Mouse (Mus musculus): ENCODE measurements around the gene Gfra1.

Gfra1 gene

DNA sequence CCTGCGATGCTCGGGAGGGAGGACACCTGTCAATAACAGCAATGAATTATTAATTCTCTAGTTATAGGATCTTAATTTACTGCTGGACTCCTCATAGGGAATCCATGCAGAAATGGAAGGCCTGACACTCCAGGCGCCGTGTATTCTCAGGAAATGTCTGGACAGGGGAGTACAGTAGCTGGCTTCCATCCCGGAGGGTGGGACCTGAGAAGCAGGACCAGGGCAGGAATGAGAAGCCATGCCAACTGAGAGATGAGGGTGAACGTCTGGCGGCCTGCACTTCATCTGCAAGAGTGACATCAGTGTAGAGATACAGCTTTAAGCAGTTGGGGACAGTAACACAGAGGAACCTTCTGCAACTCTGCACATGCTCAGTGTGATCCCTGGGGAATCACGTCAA is 115.5 kb downstream of the Gfra1 start:
- DNase-seq (ENCODE audit: extremely low read depth, insufficient read length, low spot score), result no peak

DNA sequence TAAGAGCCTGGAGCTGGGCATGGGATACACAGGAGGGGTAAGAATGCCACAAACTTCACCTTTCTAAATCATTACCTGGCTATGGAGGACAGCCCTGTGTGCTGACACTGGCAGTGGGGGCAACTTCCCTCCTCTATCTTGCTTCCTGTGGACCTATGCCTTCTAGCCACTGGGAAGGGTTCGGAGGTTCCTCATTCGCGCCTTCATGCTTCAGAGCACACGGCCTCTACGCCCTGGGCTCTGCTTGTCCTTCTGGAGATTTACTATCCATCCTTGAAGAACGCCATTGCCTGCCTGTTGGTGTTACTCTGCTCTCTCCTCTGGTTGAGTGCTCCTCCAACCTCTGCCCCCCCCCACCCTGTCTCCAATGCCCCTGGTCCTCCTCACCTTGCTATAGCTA is 118.9 kb downstream of the Gfra1 start:
- DNase-seq (ENCODE audit: extremely low read depth, insufficient read length, low spot score), result no peak

GRCm38 (mm10) chr19:58335585-58336530 is 119.9 kb downstream of the Gfra1 start:
- DNase-seq (ENCODE audit: extremely low read depth, insufficient read length, low spot score), result no peak

DNA sequence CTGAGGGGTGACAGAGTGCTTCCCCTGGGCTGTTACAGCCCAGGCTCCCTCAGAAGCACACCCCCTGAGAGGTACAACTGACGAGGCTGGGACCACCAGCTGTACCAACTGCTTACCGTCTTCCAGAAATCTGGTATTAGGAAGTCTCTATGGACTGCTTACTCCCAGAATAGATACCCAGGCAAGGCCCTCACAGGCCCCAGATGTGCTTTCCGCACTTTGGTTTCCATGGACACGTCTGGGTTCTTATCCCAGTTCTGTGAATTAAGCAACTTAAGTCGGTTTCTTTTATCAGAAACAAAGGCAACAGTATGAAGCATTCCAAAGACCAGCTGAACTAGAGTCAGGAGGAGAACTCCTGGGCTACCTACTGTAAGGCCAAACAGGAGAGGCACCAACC is 126.4 kb downstream of the Gfra1 start:
- DNase-seq (ENCODE audit: extremely low read depth, insufficient read length, low spot score), result no peak

DNA sequence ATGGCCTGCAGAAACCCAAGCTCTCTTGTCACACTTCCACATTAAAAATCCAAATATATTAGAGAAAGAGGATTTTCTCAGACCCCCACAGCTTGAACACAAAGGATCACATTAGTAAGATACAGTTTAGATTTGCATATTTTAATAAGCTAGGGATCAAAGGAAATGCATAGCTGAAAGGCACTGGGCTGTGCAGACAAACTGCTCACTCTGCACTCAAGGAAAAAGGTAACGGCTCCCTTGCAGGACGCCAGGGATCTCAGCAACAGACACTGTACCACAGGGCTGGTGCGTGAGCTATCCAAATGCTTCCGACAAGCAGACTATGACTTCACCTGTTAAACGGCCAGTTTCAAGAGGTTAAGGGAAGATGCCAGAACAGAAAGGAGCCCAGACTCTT is 127.7 kb downstream of the Gfra1 start:
- no peak for DNase-seq (ENCODE audit: extremely low read depth, insufficient read length, low spot score)

DNA sequence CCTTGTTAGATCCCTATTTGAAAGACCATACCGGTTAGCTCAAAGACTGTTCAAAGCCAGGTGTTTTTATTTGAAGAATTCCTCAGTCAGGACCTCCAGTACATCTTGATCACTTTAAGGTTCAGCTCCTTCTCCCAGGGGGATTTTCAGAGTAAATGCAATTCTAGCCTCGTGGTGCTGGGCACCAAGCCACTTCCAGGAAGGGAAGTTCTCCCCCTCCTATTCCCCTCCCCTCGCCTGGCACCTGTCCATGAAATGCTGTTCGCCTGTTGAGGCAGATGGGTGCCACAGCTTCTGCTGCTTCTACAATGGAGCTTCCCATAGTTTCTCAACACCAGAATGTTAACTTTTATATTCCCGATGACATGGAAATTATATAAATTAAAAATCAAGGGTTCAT is 139.2 kb downstream of the Gfra1 start:
- DNase-seq (ENCODE audit: extremely low read depth, insufficient read length, low spot score), result no peak

DNA sequence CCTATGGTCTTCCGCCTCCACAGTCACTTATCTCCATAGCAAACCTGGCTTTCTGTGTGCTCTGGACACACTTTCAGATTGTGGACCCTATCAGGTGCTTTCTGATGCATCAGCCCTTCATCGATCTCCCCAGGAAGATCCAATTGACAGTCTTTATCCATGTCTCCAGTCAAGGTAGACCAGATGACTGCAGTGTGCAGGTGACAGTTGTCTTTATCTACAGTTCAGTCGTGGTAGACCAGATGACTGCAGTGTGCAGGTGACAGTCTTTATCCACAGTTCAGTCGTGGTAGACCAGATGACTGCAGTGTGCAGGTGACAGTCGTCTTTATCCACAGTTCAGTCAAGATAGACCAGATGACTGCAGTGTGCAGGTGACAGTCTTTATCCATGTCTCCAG is 140.0 kb downstream of the Gfra1 start:
- no peak for DNase-seq (ENCODE audit: extremely low read depth, insufficient read length, low spot score)

DNA sequence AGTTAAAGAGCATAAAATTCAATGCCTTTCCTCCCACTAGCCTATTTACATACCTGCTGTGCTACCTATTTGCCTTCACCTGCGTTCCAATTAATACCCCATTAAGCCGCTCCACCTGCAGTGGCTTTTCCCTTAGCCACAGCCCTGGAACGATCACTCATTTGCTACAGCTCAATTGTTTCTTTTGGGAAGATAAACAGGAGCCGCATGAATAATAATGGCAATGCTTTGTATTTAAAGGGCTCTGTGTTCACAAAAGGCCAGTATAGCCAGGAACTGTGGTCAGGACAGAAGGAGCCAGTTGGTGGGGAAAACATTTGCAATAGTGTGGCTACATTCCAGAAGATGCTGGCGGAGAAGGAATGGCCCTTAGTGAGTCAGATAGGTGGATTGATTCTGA is 141.1 kb downstream of the Gfra1 start:
- DNase-seq (ENCODE audit: extremely low read depth, insufficient read length, low spot score), result no peak

- no peak for DNase-seq (ENCODE audit: extremely low read depth, insufficient read length, low spot score)
Measured at GRCm38 (mm10) chr19:58313785-58314184, 141.9 kb downstream of the Gfra1 start.

GRCm38 (mm10) chr19:58312492-58312891 is 143.2 kb downstream of the Gfra1 start:
- no peak for DNase-seq (ENCODE audit: extremely low read depth, insufficient read length, low spot score)

DNA sequence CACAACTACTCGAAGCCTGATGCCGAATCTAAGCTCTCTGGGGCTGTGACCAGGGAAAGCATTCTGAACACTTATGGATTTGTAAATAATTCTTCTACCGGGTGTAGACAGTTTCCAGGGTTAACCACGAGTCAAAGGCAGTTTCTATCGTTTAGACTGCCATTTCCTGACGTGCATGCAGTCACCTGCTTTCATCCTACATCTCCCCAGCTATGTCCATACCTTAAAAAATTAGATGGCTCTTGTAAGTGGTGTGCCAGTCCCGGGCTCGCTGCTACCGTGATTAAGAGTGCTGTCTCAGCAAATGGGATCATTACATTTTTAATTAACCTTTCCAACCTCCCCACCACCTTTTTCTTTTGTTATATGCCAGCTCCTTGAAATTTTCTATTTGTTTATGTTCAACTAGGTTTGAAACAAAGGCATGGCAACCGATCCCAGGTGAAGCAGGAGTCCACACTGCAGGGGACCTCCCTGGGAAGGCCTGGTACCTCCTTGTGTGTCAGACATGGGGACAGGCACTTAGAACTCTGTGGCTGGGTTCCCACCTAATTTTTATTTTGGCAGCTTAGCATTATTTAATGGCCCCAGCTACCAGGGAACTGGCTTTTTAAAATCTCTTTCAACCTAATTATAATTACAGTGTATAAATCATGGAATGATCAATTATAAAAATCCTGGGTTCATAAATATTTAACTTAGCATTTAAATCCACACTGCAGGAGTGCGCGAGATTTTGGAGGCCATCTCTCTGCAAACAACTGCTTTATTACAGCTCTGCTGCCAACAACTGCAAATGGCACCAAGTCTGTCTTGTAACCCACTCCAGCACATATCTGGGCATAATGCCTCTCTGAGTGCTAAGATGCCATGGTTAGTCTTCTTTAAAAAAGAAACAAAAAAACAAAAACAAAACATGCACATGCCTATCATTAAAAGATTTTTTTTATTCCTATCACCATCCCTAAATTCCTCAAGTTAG is 145.1 kb downstream of the Gfra1 start:
- no peak for DNase-seq (ENCODE audit: extremely low read depth, insufficient read length, low spot score)

- no peak for DNase-seq (ENCODE audit: extremely low read depth, insufficient read length, low spot score)
Measured at GRCm38 (mm10) chr19:58309620-58310275, 146.0 kb downstream of the Gfra1 start.

DNA sequence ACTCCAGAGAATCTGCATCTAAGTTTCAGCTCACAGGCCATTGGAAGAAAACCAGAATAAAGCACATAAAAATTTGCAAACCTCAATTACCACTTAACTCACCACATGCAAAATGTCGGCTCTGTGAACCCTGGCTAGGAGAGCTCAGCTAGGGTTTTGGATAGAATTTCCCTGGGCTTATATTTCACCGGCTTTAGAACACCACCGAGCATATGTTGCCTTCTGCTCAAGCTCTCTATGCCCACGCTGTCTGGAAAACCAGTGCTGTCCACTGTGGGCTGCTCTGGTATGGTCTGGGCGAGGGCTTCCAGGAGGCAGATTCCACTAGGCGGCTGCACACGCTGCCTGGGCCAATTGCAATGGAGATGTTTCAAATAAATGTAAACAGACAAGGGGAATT is 154.6 kb downstream of the Gfra1 start:
- DNase-seq (ENCODE audit: extremely low read depth, insufficient read length, low spot score), result no peak

DNA sequence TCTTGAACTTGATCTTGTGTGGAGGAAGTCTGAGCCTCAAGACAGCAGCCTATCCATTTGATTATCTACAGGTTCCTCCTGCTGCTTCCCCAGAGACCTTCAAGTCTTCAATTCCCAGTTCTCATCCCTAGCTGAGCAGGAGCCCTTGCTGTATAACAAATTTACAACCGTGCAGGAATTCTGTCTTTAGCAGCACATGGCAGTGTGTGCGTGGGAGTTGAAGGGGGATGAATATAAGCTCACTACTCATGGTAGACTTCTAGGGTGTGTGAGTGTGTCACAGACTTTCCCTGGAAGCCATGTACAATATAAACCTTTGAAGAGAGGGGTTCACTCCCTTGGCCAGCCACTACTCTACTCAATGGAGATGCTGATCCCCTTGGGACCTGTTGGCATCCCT is 157.8 kb downstream of the Gfra1 start:
- no peak for DNase-seq (ENCODE audit: extremely low read depth, insufficient read length, low spot score)

DNA sequence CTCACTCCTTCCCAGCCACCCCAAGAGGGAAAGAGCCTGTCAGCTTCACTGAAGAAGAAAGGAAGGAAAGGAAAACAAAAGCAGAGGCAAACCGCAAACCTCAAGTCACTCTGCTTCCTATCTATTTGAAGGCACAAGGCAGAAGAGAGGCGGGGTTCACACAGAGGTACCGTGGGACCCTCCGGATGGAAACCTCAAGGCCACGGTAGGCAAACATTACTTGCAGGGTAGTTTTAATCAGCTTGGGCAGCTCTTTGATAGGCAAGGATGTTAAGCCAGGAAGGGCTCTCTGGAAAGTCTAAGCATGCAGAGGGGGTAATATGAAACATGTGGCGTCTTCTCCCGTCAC is 158.9 kb downstream of the Gfra1 start:
- no peak for DNase-seq (ENCODE audit: extremely low read depth, insufficient read length, low spot score)

DNA sequence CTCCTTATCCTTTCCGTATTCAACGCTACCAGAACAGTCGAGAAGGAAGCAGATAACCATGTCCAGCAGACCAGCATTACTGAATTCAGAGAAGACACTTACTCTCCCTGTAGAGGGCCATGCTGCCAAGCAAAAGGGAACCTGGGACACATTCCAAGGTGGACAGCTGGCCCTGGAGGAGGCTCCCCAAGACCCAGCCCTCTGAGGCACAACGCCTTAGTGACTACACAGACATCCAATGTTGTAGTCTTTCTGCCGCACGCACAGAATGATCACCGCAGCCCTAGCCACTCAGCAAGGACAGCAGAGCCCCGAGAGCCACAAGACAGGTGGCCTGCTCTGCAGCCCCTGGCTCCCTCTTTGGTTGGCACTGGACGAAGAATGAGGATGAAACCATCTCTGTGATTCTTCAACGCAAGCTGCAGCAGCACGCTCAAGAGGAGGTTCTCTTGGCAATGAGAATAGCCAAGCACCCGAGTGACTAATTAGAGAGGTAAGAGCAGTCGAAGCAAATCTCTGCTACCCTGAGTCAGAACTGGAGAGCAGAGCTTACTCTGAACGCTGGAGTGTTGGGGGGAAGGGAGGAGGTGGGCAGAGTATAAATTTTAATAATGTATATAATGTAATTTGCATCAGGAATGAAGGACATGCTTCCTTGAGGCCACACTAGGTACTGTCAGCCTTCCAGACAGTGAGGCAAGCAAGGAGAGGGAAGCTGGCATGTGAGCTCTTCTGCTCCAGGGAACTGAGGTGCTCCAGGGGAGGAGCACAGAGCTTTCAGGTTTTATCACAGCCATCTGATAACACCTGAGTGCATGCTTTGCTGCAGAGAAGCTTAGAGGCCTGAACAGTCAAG is 159.5 kb downstream of the Gfra1 start:
- no peak for DNase-seq (ENCODE audit: extremely low read depth, insufficient read length, low spot score)

- no peak for DNase-seq (ENCODE audit: extremely low read depth, insufficient read length, low spot score)
Measured at GRCm38 (mm10) chr19:58288145-58288544, 167.6 kb downstream of the Gfra1 start.

- DNase-seq (ENCODE audit: extremely low read depth, insufficient read length, low spot score), result peak; percentile 11
Measured at GRCm38 (mm10) chr19:58275281-58275680, 180.4 kb downstream of the Gfra1 start.

- DNase-seq (ENCODE audit: extremely low read depth, insufficient read length, low spot score), result no peak
Measured at GRCm38 (mm10) chr19:58271815-58272214, 183.9 kb downstream of the Gfra1 start.

DNA sequence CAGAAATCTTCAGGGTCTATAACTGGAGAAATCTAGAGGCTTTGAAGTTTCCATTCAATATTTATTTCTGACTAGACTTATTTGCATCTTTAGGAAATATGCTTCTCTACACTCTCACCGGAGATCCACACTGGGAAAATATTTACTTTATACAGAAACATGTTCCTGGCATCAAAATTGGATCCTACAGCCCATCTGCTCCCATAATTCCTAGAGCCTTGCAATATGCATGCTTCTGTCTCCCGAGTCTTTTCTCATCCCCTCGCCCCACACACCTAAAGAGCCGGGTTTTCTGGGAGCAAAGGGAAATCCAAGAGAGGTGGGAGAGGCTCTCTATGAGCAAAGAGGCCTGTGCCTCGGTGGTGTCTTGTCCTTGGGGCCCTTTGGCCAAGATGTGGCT is 184.9 kb downstream of the Gfra1 start:
- DNase-seq (ENCODE audit: extremely low read depth, insufficient read length, low spot score), result no peak
